Mouse (Mus musculus) brain, embryonic 14.5 days (tissue): ENCODE measurements around the gene Dnah17. TPM values are rescaled to one million over a fixed set of nuclear protein-coding genes. Genes with fewer than 3 reads are reported as not detected.

Experiments used
- DNase-seq: peaks from one replicate; pipeline ENCODE4 v3.0.0-alpha.2; 2011; ENCODE audit warnings: low read depth
- CTCF ChIP-seq: fragments of 200-500 bp; IDR thresholded peaks from 2 replicates; pipeline ENCODE4 v1.5.1; 2012; ENCODE audit warnings: inconsistent platforms, mild to moderate bottlenecking, moderate library complexity, borderline replicate concordance; ENCODE audit not compliant: insufficient read depth, insufficient read length; ENCODE audit errors: extremely low read depth
- POLR2A ChIP-seq: fragments of 200-500 bp; IDR thresholded peaks from 2 replicates; pipeline ENCODE4 v1.6.1; 2012; ENCODE audit warnings: mild to moderate bottlenecking, inconsistent platforms, borderline replicate concordance; ENCODE audit not compliant: poor library complexity, insufficient read depth, insufficient read length, severe bottlenecking; ENCODE audit errors: extremely low read depth
- polyA plus RNA-seq: library from polyadenylated mRNA; depleted of rRNA; stranded (reverse); fragments of >200 nt; gene quantifications from 2 replicates; pipeline ENCODE4 v1.2.3, GENCODE M21; 2012

The Dnah17 gene
- polyA plus RNA-seq, 1 experiment, result 0.19 TPM

- DNase-seq, result no peak
- TF ChIP-seq POLR2A (no peak), CTCF (no peak)
Observed at GRCm38 (mm10) chr11:118075035-118075522, 55.4 kb downstream of the Dnah17 start.

- no peak for TF ChIP-seq CTCF
- TF ChIP-seq POLR2A, result no peak
Observed at GRCm38 (mm10) chr11:118071227-118071912, 59.1 kb downstream of the Dnah17 start.

GRCm38 (mm10) chr11:118068812-118069332, 61.6 kb downstream of the Dnah17 start:
- TF ChIP-seq CTCF, result no peak
- DNase-seq, result peak; percentile 33

More at GRCm38 (mm10) chr11:118071227-118071912, 59.1 kb downstream of the Dnah17 start:
- DNase-seq, result no peak

- DNase-seq, result no peak
- TF ChIP-seq POLR2A, result no peak
- TF ChIP-seq CTCF, result no peak
Observed at GRCm38 (mm10) chr11:118067588-118067987, 62.8 kb downstream of the Dnah17 start.

GRCm38 (mm10) chr11:118060038-118060437, 70.4 kb downstream of the Dnah17 start:
- DNase-seq, result no peak
- TF ChIP-seq CTCF, result no peak
- TF ChIP-seq POLR2A, result no peak

- TF ChIP-seq CTCF (no peak), POLR2A (no peak)
- peak; percentile 52 for DNase-seq
Observed at GRCm38 (mm10) chr11:118058872-118059271, 71.6 kb downstream of the Dnah17 start.

- TF ChIP-seq CTCF (no peak), POLR2A (no peak)
- no peak for DNase-seq
Observed at GRCm38 (mm10) chr11:118058367-118058766, 72.1 kb downstream of the Dnah17 start.

- TF ChIP-seq CTCF (no peak), POLR2A (no peak)
- DNase-seq, result no peak
Observed at GRCm38 (mm10) chr11:118050174-118050573, 80.3 kb downstream of the Dnah17 start.

- no peak for DNase-seq
- TF ChIP-seq POLR2A (no peak), CTCF (no peak)
Observed at GRCm38 (mm10) chr11:118049641-118050040, 80.8 kb downstream of the Dnah17 start.

GRCm38 (mm10) chr11:118043293-118043907, 87.0 kb downstream of the Dnah17 start:
- TF ChIP-seq POLR2A (no peak), CTCF (0 out of 2 replicates have a peak, but pooled peaks have one; percentile 15)
- peak; percentile 89 for DNase-seq

GRCm38 (mm10) chr11:118042791-118043190, 87.6 kb downstream of the Dnah17 start:
- TF ChIP-seq POLR2A, result no peak
- TF ChIP-seq CTCF, result no peak
- DNase-seq, result no peak
